Mouse (Mus musculus): Measurements from ENCODE around the gene Tbkbp1. TPM values are rescaled to one million over a fixed set of nuclear protein-coding genes. Genes with fewer than 3 reads are reported as not detected.

Tbkbp1 gene
- polyA plus RNA-seq, 1 experiment, result 39.2 TPM

GRCm38 (mm10) chr11:97187764-97188642 is 36.7 kb upstream of the Tbkbp1 start, which contains the start of gene Kpnb1:
Gene Kpnb1, minus strand, starts transcription at chr11:97187881.
- Histone ChIP-seq H3K27ac (ENCODE audit: insufficient read depth, low read depth, low read length) (peak within 1 kb of the TSS; percentile 87), H3K4me1 (ENCODE audit: control insufficient read depth, insufficient read depth, low read length) (peaks cover 12% of the 10 kb centered on the region), H3K4me3 (ENCODE audit: insufficient read depth, low read length) (peak within 1 kb of the TSS; percentile 87)
- TF ChIP-seq POLR2A (IDR thresholded peaks at IDR 0.05; ENCODE audit: borderline replicate concordance, low read depth, low read length) (no peak), CTCF (IDR thresholded peaks at IDR 0.05; ENCODE audit: low read depth, low read length) (no peak)

- Histone ChIP-seq H3K4me3 (ENCODE audit: insufficient read depth, low read length) (peak overlapping the region; percentile 87), H3K4me1 (ENCODE audit: control insufficient read depth, insufficient read depth, low read length) (peaks cover 12% of the 10 kb centered on the region), H3K27ac (ENCODE audit: insufficient read depth, low read depth, low read length) (peak overlapping the region; percentile 87)
- TF ChIP-seq POLR2A (IDR thresholded peaks at IDR 0.05; ENCODE audit: borderline replicate concordance, low read depth, low read length), result no peak
- no peak for TF ChIP-seq CTCF (IDR thresholded peaks at IDR 0.05; ENCODE audit: low read depth, low read length)
Observed at GRCm38 (mm10) chr11:97186947-97187763, 35.9 kb upstream of the Tbkbp1 start.

DNA sequence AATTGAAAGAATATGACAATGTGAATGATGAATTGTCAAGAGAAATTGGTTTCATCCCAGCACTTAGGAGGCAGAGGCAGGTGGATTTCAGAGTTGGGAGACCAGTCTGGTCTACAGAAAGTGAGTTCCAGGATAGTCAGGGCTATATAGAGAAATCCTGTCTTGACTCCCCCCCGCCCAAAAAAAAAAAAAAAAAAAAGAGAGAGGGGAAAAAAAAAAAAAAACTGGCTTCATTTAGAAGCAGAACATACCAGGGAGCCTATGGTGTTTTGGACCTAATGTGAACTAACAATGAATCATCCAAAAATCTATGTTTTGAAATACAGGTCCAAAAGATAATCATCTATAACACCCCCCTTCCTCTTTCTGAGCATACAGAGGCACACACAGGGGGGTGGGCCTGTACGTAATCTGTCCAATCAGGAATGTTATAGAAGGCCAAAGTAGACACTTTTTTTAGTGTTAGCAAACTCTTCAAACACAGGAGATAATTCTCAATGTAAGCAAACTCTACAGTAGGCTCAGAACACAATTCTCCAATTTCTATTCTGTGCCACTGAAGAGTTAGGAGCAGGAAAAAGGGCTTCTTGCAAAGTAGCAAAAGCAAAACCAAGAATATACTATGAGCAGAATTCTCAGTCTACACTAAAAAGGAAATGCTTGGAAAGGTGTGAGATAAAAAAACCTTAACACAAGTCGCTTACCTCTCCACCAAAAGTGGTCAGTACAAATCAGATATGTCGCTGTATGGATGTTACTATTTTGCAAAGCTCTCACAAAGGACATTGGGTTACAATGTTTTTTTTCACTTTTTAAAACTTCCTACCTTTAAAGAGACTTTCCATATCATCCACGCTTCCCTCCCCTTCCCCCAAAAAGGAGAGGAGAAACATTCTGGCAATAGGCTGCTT is 34.7 kb upstream of the Tbkbp1 start:
- TF ChIP-seq CTCF (IDR thresholded peaks at IDR 0.05; ENCODE audit: low read depth, low read length) (no peak), POLR2A (IDR thresholded peaks at IDR 0.05; ENCODE audit: borderline replicate concordance, low read depth, low read length) (no peak)

DNA sequence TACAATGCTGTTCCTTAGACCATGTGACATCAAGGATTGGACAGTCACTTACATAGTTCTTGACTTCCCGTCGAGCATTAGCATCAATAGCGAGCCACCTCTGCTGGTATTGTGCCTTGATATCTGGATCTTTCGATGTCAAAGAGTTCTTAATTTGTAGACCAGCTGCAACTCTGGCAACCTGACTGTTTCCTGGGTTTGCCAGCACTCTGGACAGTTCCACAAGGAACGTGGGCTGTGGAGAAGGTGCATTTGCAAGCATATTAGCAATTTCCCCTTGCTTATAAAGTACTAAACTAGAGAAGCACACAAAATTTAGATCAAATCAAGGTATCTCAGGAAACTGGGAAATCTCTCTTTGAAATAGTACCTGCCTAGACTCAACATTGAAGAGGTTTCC is 33.6 kb upstream of the Tbkbp1 start:
- TF ChIP-seq POLR2A (IDR thresholded peaks at IDR 0.05; ENCODE audit: borderline replicate concordance, low read depth, low read length) (no peak), CTCF (IDR thresholded peaks at IDR 0.05; ENCODE audit: low read depth, low read length) (no peak)
- peaks cover 14% of the 10 kb centered on the region for H3K4me1 ChIP-seq (ENCODE audit: control insufficient read depth, insufficient read depth, low read length)
- H3K4me3 ChIP-seq (ENCODE audit: insufficient read depth, low read length), result no peak overlapping the region
- H3K27ac ChIP-seq (ENCODE audit: insufficient read depth, low read depth, low read length), result no peak overlapping the region

More for the DNA sequence above, 34.7 kb upstream of the Tbkbp1 start:
- Histone ChIP-seq H3K4me1 (ENCODE audit: control insufficient read depth, insufficient read depth, low read length) (peaks cover 12% of the 10 kb centered on the region), H3K27ac (ENCODE audit: insufficient read depth, low read depth, low read length) (peak overlapping the region; percentile 62; the same call in 1 of the 2 replicates), H3K4me3 (ENCODE audit: insufficient read depth, low read length) (peak overlapping the region; percentile 73)

DNA sequence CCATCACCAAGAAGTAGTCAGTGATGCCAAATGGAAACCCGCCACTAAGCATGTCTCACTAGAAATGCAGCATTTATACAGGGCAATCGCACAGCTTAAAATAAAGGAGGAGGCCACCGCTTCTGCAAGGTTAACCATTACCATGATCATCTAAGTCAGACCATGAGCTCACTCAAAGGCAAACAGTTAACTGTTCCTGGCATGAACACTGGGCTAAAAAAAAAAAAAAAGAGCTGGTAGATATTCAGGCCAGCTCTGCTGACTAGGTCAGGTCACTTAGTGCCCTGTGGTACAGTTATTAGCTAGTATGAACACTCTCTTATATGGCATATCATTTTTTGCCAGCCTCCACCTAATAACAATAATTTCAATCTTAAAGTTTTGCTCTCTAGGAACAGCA is 31.2 kb upstream of the Tbkbp1 start:
- Histone ChIP-seq H3K4me3 (ENCODE audit: insufficient read depth, low read length) (no peak overlapping the region), H3K27ac (ENCODE audit: insufficient read depth, low read depth, low read length) (no peak overlapping the region), H3K4me1 (ENCODE audit: control insufficient read depth, insufficient read depth, low read length) (peaks cover 16% of the 10 kb centered on the region)
- TF ChIP-seq CTCF (IDR thresholded peaks at IDR 0.05; ENCODE audit: low read depth, low read length), result no peak
- TF ChIP-seq POLR2A (IDR thresholded peaks at IDR 0.05; ENCODE audit: borderline replicate concordance, low read depth, low read length), result no peak

- Histone ChIP-seq H3K4me1 (ENCODE audit: control insufficient read depth, insufficient read depth, low read length) (peaks cover 16% of the 10 kb centered on the region), H3K27ac (ENCODE audit: insufficient read depth, low read depth, low read length) (no peak overlapping the region), H3K4me3 (ENCODE audit: insufficient read depth, low read length) (no peak overlapping the region)
- no peak for TF ChIP-seq POLR2A (IDR thresholded peaks at IDR 0.05; ENCODE audit: borderline replicate concordance, low read depth, low read length)
- no peak for TF ChIP-seq CTCF (IDR thresholded peaks at IDR 0.05; ENCODE audit: low read depth, low read length)
Observed at GRCm38 (mm10) chr11:97181061-97181460, 29.8 kb upstream of the Tbkbp1 start.

GRCm38 (mm10) chr11:97178198-97178597 is 26.9 kb upstream of the Tbkbp1 start:
- H3K27ac ChIP-seq (ENCODE audit: insufficient read depth, low read depth, low read length), result no peak overlapping the region
- no peak overlapping the region for H3K4me3 ChIP-seq (ENCODE audit: insufficient read depth, low read length)
- no peak for TF ChIP-seq CTCF (IDR thresholded peaks at IDR 0.05; ENCODE audit: low read depth, low read length)
- no peak for TF ChIP-seq POLR2A (IDR thresholded peaks at IDR 0.05; ENCODE audit: borderline replicate concordance, low read depth, low read length)
- H3K4me1 ChIP-seq (ENCODE audit: control insufficient read depth, insufficient read depth, low read length), result peaks cover 4% of the 10 kb centered on the region; the same call in 1 of the 2 replicates

DNA sequence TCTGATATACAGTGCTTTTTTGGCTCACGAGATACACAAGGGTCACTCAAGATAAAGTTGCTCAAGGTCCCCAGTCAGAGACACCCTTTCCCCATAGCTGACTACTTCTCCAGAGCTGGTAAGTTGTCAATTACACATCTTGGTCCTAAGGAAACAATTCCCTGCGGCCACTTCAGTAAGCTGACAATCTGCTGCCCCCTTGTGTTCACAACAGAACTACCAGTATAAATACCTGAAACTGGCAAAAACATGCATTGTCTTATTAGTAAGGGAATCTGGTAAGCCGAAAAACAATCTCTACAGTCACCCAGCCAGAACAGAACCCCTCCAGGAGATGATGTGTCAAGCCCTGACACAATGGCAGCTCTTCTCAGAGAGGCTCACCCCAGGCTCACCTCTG is 25.6 kb upstream of the Tbkbp1 start:
- no peak overlapping the region for H3K27ac ChIP-seq (ENCODE audit: insufficient read depth, low read depth, low read length)
- H3K4me3 ChIP-seq (ENCODE audit: insufficient read depth, low read length), result no peak overlapping the region
- TF ChIP-seq POLR2A (IDR thresholded peaks at IDR 0.05; ENCODE audit: borderline replicate concordance, low read depth, low read length), result no peak
- TF ChIP-seq CTCF (IDR thresholded peaks at IDR 0.05; ENCODE audit: low read depth, low read length), result no peak
- peaks cover 4% of the 10 kb centered on the region; the same call in 1 of the 2 replicates for H3K4me1 ChIP-seq (ENCODE audit: control insufficient read depth, insufficient read depth, low read length)

DNA sequence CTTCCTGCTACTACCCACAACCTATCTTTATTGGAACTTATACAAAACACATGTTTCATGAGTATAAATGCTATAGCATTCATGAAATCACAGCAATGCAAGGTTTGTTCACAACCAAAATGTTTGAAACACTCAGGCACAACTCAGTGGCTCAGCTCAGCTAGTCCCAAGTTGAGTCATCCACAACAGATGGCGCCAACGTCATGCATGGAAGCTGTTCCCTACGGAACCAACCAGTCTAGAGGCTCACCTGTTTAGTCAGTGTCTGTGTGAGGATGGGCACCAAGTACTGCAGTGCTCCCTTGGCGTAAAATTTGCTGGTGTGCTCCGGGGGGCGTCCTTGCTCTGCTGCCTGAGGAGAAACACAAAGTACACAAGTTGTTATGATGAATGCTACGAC is 24.2 kb upstream of the Tbkbp1 start:
- Histone ChIP-seq H3K4me1 (ENCODE audit: control insufficient read depth, insufficient read depth, low read length) (peaks cover 3% of the 10 kb centered on the region; the same call in 1 of the 2 replicates), H3K4me3 (ENCODE audit: insufficient read depth, low read length) (no peak overlapping the region), H3K27ac (ENCODE audit: insufficient read depth, low read depth, low read length) (no peak overlapping the region)
- TF ChIP-seq POLR2A (IDR thresholded peaks at IDR 0.05; ENCODE audit: borderline replicate concordance, low read depth, low read length) (no peak), CTCF (IDR thresholded peaks at IDR 0.05; ENCODE audit: low read depth, low read length) (no peak)
